Mouse (Mus musculus) MEL (cell line): ENCODE measurements around the gene Entpd7. TPM values are rescaled to one million over a fixed set of nuclear protein-coding genes. Genes with fewer than 3 reads are reported as not detected.

ENCODE experiments used
- DNase-seq: peaks from one replicate; pipeline ENCODE4 v3.0.0; 2011; ENCODE audit warnings: low read depth, low spot score
- H3K27ac ChIP-seq: 2 replicates; pipeline ENCODE4 v1.5.1; 2012; ENCODE audit warnings: low read depth, mild to moderate bottlenecking, control low read depth, low read length, moderate library complexity; ENCODE audit not compliant: control insufficient read depth
- H3K27me3 ChIP-seq, 2 experiments: fragments of 150-350 bp in 1 of 2; sonication (generic) in 1 of 2; 2 replicates each; pipeline ENCODE4 v1.6.1; 2012; ENCODE audit warnings: low read length in 2 of 2, mild to moderate bottlenecking in 2 of 2, improper control_type of control experiment in 1 of 2, moderate library complexity in 1 of 2; ENCODE audit not compliant: insufficient read depth in 2 of 2, control insufficient read depth in 1 of 2
- H3K36me3 ChIP-seq, 2 experiments: 2 replicates each; pipeline ENCODE4 v1.6.1; 2012 to 2014; ENCODE audit warnings: low read length in 2 of 2, improper control_type of control experiment in 1 of 2, inconsistent platforms in 1 of 2, mild to moderate bottlenecking in 1 of 2; ENCODE audit not compliant: insufficient read depth in 2 of 2, control insufficient read depth in 1 of 2
- H3K4me1 ChIP-seq, 2 experiments: fragments of 150-350 bp in 1 of 2; sonication (generic) in 1 of 2; 2 replicates each; pipeline ENCODE4 v1.6.1; 2012; ENCODE audit warnings: low read length in 2 of 2, improper control_type of control experiment in 1 of 2, mild to moderate bottlenecking in 1 of 2; ENCODE audit not compliant: insufficient read depth in 2 of 2, control insufficient read depth in 1 of 2
- H3K4me3 ChIP-seq, 2 experiments: fragments of 150-350 bp in 1 of 2; sonication (generic) in 1 of 2; 2 replicates each; pipeline ENCODE4 v1.5.1; 2012; ENCODE audit warnings: low read depth in 2 of 2, low read length in 2 of 2, mild to moderate bottlenecking in 2 of 2, moderate library complexity in 2 of 2, control low read depth in 1 of 2, improper control_type of control experiment in 1 of 2; ENCODE audit not compliant: control insufficient read depth in 1 of 2, insufficient read depth in 1 of 2
- H3K79me2 ChIP-seq: 2 replicates; pipeline ENCODE4 v1.6.1; 2012; ENCODE audit warnings: mild to moderate bottlenecking, low read length, moderate library complexity; ENCODE audit not compliant: control insufficient read depth, poor library complexity, insufficient read depth
- H3K9ac ChIP-seq: 2 replicates; pipeline ENCODE4 v1.6.1; 2012; ENCODE audit warnings: low read depth, mild to moderate bottlenecking, control low read depth, low read length, moderate library complexity; ENCODE audit not compliant: control insufficient read depth, poor library complexity, severe bottlenecking
- H3K9me3 ChIP-seq: fragments of 150-350 bp; sonication (generic); replicated peaks from 2 replicates; pipeline ENCODE4 v1.6.1; 2012; ENCODE audit warnings: mild to moderate bottlenecking, low read length, improper control_type of control experiment, moderate library complexity; ENCODE audit not compliant: insufficient read depth
- BHLHE40 ChIP-seq: IDR thresholded peaks from 2 replicates; pipeline ENCODE4 v1.6.1; 2012; ENCODE audit warnings: low read depth, mild to moderate bottlenecking, inconsistent platforms, low read length, improper control_type of control experiment, borderline replicate concordance
- CHD1 ChIP-seq: IDR thresholded peaks from 2 replicates; pipeline ENCODE4 v1.6.1; 2012; ENCODE audit warnings: low read depth, mild to moderate bottlenecking, inconsistent platforms, low read length, improper control_type of control experiment
- CHD2 ChIP-seq: IDR thresholded peaks from 2 replicates; pipeline ENCODE4 v1.6.1; 2011; ENCODE audit warnings: low read length, improper control_type of control experiment
- EP300 ChIP-seq, 2 experiments: IDR thresholded peaks; 2 replicates each; pipeline ENCODE4 v1.6.1; 2011; ENCODE audit warnings: improper control_type of control experiment in 2 of 2, low read length in 2 of 2, low read depth in 1 of 2, mild to moderate bottlenecking in 1 of 2
- ETS1 ChIP-seq: IDR thresholded peaks from 2 replicates; pipeline ENCODE4 v1.6.1; 2012; ENCODE audit warnings: low read depth, mild to moderate bottlenecking, inconsistent platforms, low read length, improper control_type of control experiment, moderate library complexity
- HCFC1 ChIP-seq: IDR thresholded peaks from 2 replicates; pipeline ENCODE4 v1.6.1; 2012; ENCODE audit warnings: low read depth, mild to moderate bottlenecking, inconsistent platforms, low read length, improper control_type of control experiment, moderate library complexity
- JUND ChIP-seq: IDR thresholded peaks from 2 replicates; pipeline ENCODE4 v1.6.1; 2011; ENCODE audit warnings: low read depth, mild to moderate bottlenecking, improper control_type of control experiment, low read length
- KAT2A ChIP-seq: conservative IDR thresholded peaks from 2 replicates; pipeline ENCODE4 v1.6.1; 2012; ENCODE audit warnings: low read depth, low read length, improper control_type of control experiment, inconsistent platforms
- MAX ChIP-seq: IDR thresholded peaks from 2 replicates; pipeline ENCODE4 v1.6.1; 2011; ENCODE audit warnings: low read length, improper control_type of control experiment
- MAZ ChIP-seq: IDR thresholded peaks from 2 replicates; pipeline ENCODE4 v1.6.1; 2012; ENCODE audit warnings: low read depth, mild to moderate bottlenecking, inconsistent platforms, low read length, improper control_type of control experiment
- MYB ChIP-seq: IDR thresholded peaks from 2 replicates; pipeline ENCODE4 v1.6.1; 2011; ENCODE audit warnings: mild to moderate bottlenecking, low read depth, low read length, improper control_type of control experiment
- NELFE ChIP-seq: IDR thresholded peaks from 2 replicates; pipeline ENCODE4 v1.6.1; 2011; ENCODE audit warnings: low read depth, low read length, improper control_type of control experiment
- NRF1 ChIP-seq: IDR thresholded peaks from 2 replicates; pipeline ENCODE4 v1.6.1; 2014; ENCODE audit warnings: low read depth, mild to moderate bottlenecking, inconsistent platforms, low read length, improper control_type of control experiment, moderate library complexity; ENCODE audit not compliant: poor library complexity, insufficient read depth, severe bottlenecking
- POLR2AphosphoS5 ChIP-seq: IDR thresholded peaks from 2 replicates; pipeline ENCODE4 v1.6.1; 2012; ENCODE audit warnings: low read depth, borderline replicate concordance, mild to moderate bottlenecking, inconsistent platforms, low read length, moderate library complexity, mixed read lengths
- RAD21 ChIP-seq: IDR thresholded peaks from 2 replicates; pipeline ENCODE4 v1.6.1; 2011; ENCODE audit warnings: mild to moderate bottlenecking, low read depth, low read length, improper control_type of control experiment
- RCOR1 ChIP-seq: IDR thresholded peaks from 2 replicates; pipeline ENCODE4 v1.6.1; 2012; ENCODE audit warnings: low read depth, mild to moderate bottlenecking, inconsistent platforms, low read length, improper control_type of control experiment
- SMC3 ChIP-seq: IDR thresholded peaks from 2 replicates; pipeline ENCODE4 v1.6.1; 2011; ENCODE audit warnings: low read depth, low read length, improper control_type of control experiment
- TAL1 ChIP-seq: IDR thresholded peaks from 2 replicates; pipeline ENCODE4 v1.6.1; 2012; ENCODE audit warnings: mild to moderate bottlenecking, inconsistent platforms, low read length, moderate library complexity, mixed read lengths
- USF1 ChIP-seq: IDR thresholded peaks from 2 replicates; pipeline ENCODE4 v1.6.1; 2014; ENCODE audit warnings: low read depth, mild to moderate bottlenecking, inconsistent platforms, low read length, improper control_type of control experiment, moderate library complexity
- ZC3H11A ChIP-seq: IDR thresholded peaks from 2 replicates; pipeline ENCODE4 v1.6.1; 2012; ENCODE audit warnings: low read depth, mild to moderate bottlenecking, inconsistent platforms, low read length, improper control_type of control experiment
- ZMIZ1 ChIP-seq: IDR thresholded peaks from 2 replicates; pipeline ENCODE4 v1.6.1; 2012; ENCODE audit warnings: low read depth, mild to moderate bottlenecking, inconsistent platforms, low read length, improper control_type of control experiment, moderate library complexity
- polyA plus RNA-seq, 2 experiments: library from polyadenylated mRNA; stranded (reverse) in 1 of 2; unstranded in 1 of 2; fragments of >175 nt in 1 of 2; fragments of >200 nt in 1 of 2; gene quantifications; 2 replicates each; pipeline versions ENCODE4 v1.2.1 to v1.2.4; 2012; ENCODE audit warnings: low replicate concordance in 2 of 2, low read depth in 1 of 2; ENCODE audit not compliant: insufficient read length in 2 of 2, insufficient read depth in 1 of 2, missing spikeins in 1 of 2
- total RNA-seq: library from RNA; depleted of rRNA; stranded (reverse); fragments of 300-350 nt; gene quantifications from 2 replicates; pipeline ENCODE4 v1.2.3, GENCODE M21; 2012

Entpd7 gene
- total and polyA plus RNA-seq, 3 experiments = 4.2 to 7.7 TPM; not detected in 1

- Histone ChIP-seq H3K4me3 (no peak overlapping the region), H3K27me3 (no peaks in the 10 kb centered on the region; a peak in 1 of 4 replicates), H3K79me2 (no peaks in the 10 kb centered on the region), H3K9ac (no peak overlapping the region), H3K27ac (no peak overlapping the region), H3K9me3 (no peaks in the 10 kb centered on the region), H3K4me1 (peaks cover 3 to 22% of the 10 kb centered on the region in 2 experiments; a peak in 3 of 4 replicates), H3K36me3 (peaks cover 0 to 19% of the 10 kb centered on the region in 2 experiments; a peak in 2 of 4 replicates)
- DNase-seq = no peak
- TF ChIP-seq TAL1 (no peak), MAX (no peak), EP300 (IDR thresholded peaks at IDR 0.05; ENCODE audit: low read depth in 1 of 2, low read length in 2 of 2) (no peak), ZC3H11A (no peak), SMC3 (no peak), JUND (no peak), BHLHE40 (no peak)
Measured at GRCm38 (mm10) chr19:43776561-43776960, 87.1 kb downstream of the Entpd7 start.

- no peaks in the 10 kb centered on the region for H3K9me3 ChIP-seq
- H3K4me3 ChIP-seq = no peak overlapping the region
- no peak overlapping the region for H3K27ac ChIP-seq
- peaks cover 0 to 14% of the 10 kb centered on the region in 2 experiments; a peak in 2 of 4 replicates for H3K36me3 ChIP-seq
- H3K4me1 ChIP-seq = peaks cover 3 to 21% of the 10 kb centered on the region in 2 experiments; a peak in 3 of 4 replicates
- DNase-seq = no peak
- H3K79me2 ChIP-seq = no peaks in the 10 kb centered on the region
- TF ChIP-seq TAL1 (no peak), NELFE (no peak), MAZ (no peak), RCOR1 (no peak), JUND (no peak), RAD21 (no peak), CHD1 (no peak), MYB (no peak), KAT2A (no peak), ZMIZ1 (no peak), CHD2 (no peak), ETS1 (no peak), NRF1 (no peak), USF1 (no peak), POLR2AphosphoS5 (no peak), ZC3H11A (no peak), HCFC1 (no peak)
- TF ChIP-seq, all 39 proteins: peak for 0
- no peak overlapping the region for H3K9ac ChIP-seq
- H3K27me3 ChIP-seq = no peaks in the 10 kb centered on the region; a peak in 1 of 4 replicates
Measured at GRCm38 (mm10) chr19:43777308-43777707, 87.8 kb downstream of the Entpd7 start.
